Mouse (Mus musculus) testis, adult 2 months (tissue): ENCODE results near the gene Rexo1.
"Not testable (repeated sequence)": the region's sequence is repeated elsewhere in the genome, so short reads cannot be mapped to it uniquely, and the experiment has no call there.

Experiments used
- CTCF ChIP-seq: fragments of 200-500 bp; IDR thresholded peaks from 2 replicates; pipeline ENCODE4 v1.5.1; 2012; ENCODE audit warnings: low read depth, mild to moderate bottlenecking, inconsistent platforms, low read length, moderate library complexity; ENCODE audit not compliant: control insufficient read depth, insufficient read depth, insufficient replicate concordance
- POLR2A ChIP-seq: fragments of 200-500 bp; IDR thresholded peaks from 2 replicates; pipeline ENCODE4 v1.6.1; 2012; ENCODE audit warnings: low read depth, mild to moderate bottlenecking, inconsistent platforms, low read length, moderate library complexity; ENCODE audit not compliant: control insufficient read depth

DNA sequence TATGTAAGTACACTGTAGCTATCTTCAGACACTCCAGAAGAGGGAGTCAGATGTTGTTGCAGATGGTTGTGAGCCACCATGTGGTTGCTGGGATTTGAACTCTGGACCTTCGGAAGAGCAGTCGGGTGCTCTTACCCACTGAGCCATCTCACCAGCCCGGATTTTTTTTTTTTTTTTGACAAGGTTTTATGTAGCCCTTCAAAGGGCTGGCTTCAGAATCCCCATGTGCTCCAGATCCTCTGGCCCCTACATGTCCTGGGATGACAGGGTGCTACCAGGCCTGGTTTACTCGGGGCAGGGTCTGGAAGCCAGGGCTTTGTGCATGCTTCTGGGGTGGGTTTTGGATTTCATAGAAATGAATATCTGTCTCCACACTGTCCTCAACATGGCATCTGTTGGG is 44.4 kb upstream of the Rexo1 start, which contains the start of gene Gm49322:
- TF ChIP-seq CTCF, POLR2A: not testable (repeated sequence)
